Mouse (Mus musculus) lung, adult 2 months (tissue): ENCODE measurements around the gene Rpl24. TPM values are rescaled to one million over a fixed set of nuclear protein-coding genes. Genes with fewer than 3 reads are reported as not detected.

ENCODE experiments used
- DNase-seq: peaks from one replicate; pipeline ENCODE4 v3.0.0; 2022
- H3K4me1 ChIP-seq: fragments of 200-500 bp; 2 replicates; pipeline ENCODE4 v1.6.1; 2011; ENCODE audit warnings: low read length; ENCODE audit not compliant: control insufficient read depth, insufficient read depth
- H3K4me3 ChIP-seq: fragments of 200-500 bp; replicated peaks from 2 replicates; pipeline ENCODE3; 2011; ENCODE audit warnings: low read depth, mild to moderate bottlenecking, control low read depth, low read length; ENCODE audit errors: extremely low read depth
- CTCF ChIP-seq: fragments of 200-500 bp; IDR thresholded peaks from 2 replicates; pipeline ENCODE4 v1.5.1; 2011; ENCODE audit warnings: mild to moderate bottlenecking, low read length, control low read depth; ENCODE audit not compliant: insufficient read depth
- POLR2A ChIP-seq: fragments of 200-500 bp; IDR thresholded peaks from 2 replicates; pipeline ENCODE4 v1.6.1; 2011; ENCODE audit warnings: low read depth, mild to moderate bottlenecking, control low read depth, low read length, borderline replicate concordance; ENCODE audit errors: extremely low read depth
- WGBS: fragments of 180-500 bp; shearing (Covaris S2); methylation state at CpG from one replicate; pipeline ENCODE4 v1.1.7; 2018; 5-methylcytosine and 5-hydroxymethylcytosine counted together
- polyA plus RNA-seq: library from polyadenylated mRNA; depleted of rRNA; stranded (reverse); fragments of >200 nt; gene quantifications from 2 replicates; pipeline ENCODE4 v1.2.3, GENCODE M21; 2012

Gene Rpl24
- polyA plus RNA-seq, 1 experiment: 86.4 TPM

DNA sequence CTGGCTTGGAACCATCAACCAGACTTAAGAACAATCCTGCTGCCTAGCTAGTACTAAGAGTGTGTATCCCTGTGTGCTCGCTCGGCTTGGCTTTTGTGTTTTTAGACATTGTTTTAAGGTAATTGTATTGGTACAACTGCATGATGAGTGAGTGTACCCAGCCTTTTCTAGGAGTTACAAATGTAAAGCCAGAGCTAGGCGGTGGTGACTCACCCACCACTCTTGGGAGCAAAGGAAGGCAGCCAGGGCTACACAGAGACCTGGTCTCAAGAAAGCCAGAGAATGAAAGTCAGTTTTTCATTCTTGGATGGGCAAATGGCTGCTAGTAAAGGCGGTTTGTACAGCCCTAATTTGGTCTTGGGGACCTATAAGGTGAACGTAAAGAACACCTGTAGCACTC is 4.3 kb downstream of the Rpl24 start:
- H3K4me3 ChIP-seq: no peak overlapping the region
- WGBS: 90% methylated on average over 5 of the region's 5 CpGs
- DNase-seq: no peak
- TF ChIP-seq CTCF (no peak), POLR2A (no peak)
- peaks cover 6% of the 10 kb centered on the region for H3K4me1 ChIP-seq

DNA sequence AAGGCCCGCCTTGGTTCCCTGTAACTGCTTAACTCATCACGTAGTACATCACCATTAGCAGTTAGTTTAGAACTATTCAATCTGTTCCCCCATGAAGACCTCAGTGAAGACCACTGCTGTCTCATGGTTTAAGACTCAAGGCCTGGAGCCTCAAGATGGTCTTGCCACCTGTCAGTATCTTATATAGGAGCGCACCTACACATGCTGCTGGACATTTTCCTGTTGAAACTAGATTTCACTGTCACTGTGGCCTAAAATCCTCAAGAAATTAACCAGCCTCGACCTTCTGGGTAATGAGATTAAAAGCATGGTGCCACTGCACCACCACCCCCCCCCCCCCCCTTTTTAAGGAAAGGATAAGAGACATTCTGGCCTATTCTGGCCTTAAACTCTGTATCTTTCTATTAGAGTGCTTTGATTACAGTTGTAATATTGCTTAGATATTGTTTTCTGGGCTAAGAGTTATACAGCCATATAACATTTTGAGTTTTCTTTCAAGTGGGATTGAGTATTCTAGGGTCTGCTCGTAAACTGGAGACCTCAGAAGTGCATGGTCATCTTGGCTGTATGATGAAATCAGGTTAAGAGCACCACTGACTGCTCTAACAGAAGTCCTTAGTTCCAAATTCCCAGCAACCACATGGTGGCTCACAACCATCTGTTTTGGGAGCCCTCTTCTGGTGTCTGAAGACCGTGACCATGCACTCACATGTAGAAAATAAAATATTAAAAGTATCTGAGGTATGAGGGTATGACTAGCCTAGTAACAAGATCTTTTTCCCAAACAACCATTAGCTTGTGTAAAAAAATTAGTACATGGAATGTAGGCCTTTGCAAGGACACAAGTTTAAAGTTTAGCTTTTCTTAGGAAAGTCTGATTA is 5.9 kb downstream of the Rpl24 start:
- peaks cover 5% of the 10 kb centered on the region for H3K4me1 ChIP-seq
- H3K4me3 ChIP-seq: no peak overlapping the region
- DNase-seq: no peak
- TF ChIP-seq CTCF: no peak
- TF ChIP-seq POLR2A: no peak
- 77% methylated on average over 6 of the region's 6 CpGs for WGBS

DNA sequence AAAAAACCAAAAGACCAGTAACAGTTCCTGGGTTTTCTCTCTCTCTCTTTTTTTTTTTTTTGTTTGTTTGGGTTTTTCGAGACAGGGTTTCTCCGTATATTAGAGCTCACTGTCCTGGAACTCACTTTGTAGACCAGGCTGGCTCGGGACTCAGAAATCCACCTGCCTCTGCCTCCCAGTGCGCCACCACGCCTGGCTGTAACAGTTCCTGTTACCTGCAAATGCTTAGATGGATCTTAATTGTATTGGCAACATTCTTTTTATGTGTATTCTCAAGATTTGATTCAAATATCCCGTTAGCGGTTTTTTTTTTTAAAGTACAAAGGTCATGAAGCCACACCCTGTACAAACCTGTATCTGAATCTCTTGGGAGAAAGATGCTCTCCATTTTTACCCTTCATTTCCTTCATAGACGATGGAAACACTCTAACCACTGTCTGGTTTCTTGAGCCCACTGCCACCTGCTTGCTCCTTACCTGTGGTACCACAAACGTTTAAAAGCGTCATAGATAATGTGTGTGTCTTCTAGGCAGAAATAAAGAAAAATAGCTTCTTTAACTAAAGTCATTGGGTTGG is 6.6 kb downstream of the Rpl24 start:
- H3K4me3 ChIP-seq: no peak overlapping the region
- WGBS: 48% methylated on average over 10 of the region's 10 CpGs
- TF ChIP-seq CTCF (no peak), POLR2A (no peak)
- no peak for DNase-seq
- no peaks in the 10 kb centered on the region for H3K4me1 ChIP-seq

DNA sequence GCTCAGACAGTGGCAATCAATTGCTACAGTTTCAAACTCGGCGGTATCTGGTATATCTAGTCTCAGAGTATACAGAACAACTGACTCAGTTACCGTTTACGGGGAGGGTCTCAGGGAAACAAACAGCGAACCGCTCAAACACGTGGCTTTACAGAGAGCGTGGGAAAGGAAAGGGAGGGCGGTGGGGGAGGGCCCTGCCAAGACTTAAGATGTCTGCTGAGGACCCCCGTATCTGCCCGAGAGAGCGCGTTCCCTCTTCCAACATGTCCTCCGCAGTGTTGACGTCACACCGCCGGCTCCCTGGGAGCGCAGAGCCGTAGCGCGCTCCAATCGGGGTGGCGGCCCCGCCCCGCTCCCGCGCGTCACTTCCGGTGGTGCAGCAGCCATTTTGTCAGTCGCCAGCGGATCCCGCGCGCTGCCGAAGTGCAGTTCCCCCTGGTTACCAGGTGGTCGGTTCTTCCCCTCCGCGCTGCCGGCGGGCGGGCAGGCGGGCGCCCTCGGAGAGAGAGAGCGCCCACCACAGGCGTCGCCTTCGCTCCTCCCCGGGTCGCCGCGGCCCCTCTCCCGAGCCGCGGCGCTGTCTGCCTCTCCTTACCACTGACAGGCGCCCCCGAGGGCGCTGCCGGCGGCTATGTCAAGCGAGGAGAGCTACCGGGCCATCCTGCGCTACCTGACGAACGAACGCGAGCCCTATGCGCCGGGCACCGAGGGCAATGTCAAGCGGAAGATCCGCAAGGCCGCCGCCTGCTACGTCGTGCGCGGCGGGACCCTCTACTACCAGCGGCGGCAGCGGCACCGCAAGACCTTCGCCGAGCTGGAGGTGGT is 7.6 kb downstream of the Rpl24 start, which contains the start of gene Zbtb11:
Gene Zbtb11 (plus strand): TSS at position 453 of the 825 bp plus-strand sequence.
- Histone ChIP-seq H3K4me3 (peak within 1 kb of the TSS; percentile 90), H3K4me1 (no peaks in the 10 kb centered on the region)
- WGBS: under 1% methylated on average over 84 of the region's 86 CpGs
- peak; percentile 99 for DNase-seq
- TF ChIP-seq CTCF (no peak), POLR2A (peak; percentile 72; the same call in 1 of the 2 replicates)

DNA sequence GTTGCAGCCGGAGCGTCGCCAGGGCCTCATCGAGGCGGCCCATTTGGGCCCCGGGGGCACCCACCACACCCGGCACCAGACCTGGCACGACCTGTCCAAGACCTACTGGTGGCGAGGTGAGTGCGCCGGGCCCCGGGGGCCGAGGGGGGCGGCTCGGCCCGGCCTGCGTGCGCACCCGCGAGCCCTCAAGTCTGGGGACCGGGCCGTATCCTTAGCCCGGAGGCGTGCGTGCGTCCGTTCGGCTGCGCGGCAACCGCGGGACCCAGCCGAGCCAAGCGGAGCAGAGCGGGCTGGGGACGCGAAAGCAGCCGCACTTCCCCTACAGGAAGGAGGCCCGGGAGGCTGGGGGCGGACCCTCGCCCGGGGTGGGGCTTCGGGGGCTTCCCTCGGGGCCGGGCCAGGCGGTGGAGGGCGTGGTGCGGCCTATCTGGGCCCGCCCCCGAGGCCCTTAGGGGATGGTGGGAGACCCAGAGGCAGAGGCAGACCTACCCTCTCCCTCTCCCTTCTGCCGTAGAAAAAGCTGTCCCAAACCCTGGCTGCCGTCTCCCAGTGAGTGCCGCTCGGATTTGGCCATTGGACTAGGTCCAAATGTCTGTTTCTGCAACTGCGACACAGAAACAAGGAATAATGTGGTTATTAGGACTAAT is 8.3 kb downstream of the Rpl24 start:
- TF ChIP-seq POLR2A (peak; percentile 91; the same call in 1 of the 2 replicates), CTCF (no peak)
- DNase-seq: peak; percentile 89
- 1% methylated on average over 55 of the region's 55 CpGs for WGBS

DNA sequence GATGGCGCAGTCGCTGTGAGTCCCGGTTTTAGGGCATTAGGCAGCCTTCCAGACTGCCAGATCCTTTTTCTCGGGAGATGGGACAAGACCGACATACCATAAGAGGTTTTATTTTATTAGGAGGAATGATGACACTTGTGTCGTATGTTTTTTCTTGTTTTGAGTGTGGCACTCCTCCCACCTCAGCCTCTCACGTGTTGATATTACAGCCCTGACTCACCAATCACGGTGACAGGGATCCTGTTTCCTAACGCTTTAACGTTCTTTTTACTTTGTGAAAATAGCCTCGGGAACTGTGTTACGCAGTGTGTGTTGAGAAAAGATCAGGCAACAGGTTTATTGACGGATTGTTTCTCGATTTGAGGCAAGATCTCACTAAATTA is 8.8 kb downstream of the Rpl24 start:
- Histone ChIP-seq H3K4me3 (peak overlapping the region; percentile 90), H3K4me1 (no peaks in the 10 kb centered on the region)
- TF ChIP-seq CTCF: no peak
- TF ChIP-seq POLR2A: no peak
- WGBS: 2% methylated on average over 14 of the region's 14 CpGs
- no peak for DNase-seq

More for the DNA sequence above, 8.3 kb downstream of the Rpl24 start:
- H3K4me1 ChIP-seq: no peaks in the 10 kb centered on the region
- peak overlapping the region; percentile 90 for H3K4me3 ChIP-seq

DNA sequence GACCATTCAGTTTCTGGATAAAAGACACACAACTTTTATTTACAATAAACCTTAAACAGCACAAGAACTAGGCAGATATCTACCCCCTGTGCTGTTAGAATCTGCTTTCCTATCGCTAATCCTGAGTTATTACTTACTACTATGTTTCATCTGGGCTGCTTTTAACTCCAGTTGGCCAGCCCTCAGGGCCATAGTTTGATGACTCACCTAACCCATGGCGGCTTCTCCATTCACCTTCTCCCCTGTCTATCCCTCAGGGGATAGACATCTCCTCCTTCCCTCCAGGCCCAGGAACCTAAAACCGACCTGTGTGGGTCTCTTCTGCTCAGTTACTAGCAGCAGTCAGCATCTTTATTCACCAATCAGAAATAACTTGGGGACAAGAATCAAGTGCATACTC is 19.9 kb downstream of the Rpl24 start:
- WGBS: 95% methylated on average over 3 of the region's 3 CpGs
- Histone ChIP-seq H3K4me1 (no peaks in the 10 kb centered on the region), H3K4me3 (no peak overlapping the region)
- TF ChIP-seq POLR2A (no peak), CTCF (no peak)
- no peak for DNase-seq

DNA sequence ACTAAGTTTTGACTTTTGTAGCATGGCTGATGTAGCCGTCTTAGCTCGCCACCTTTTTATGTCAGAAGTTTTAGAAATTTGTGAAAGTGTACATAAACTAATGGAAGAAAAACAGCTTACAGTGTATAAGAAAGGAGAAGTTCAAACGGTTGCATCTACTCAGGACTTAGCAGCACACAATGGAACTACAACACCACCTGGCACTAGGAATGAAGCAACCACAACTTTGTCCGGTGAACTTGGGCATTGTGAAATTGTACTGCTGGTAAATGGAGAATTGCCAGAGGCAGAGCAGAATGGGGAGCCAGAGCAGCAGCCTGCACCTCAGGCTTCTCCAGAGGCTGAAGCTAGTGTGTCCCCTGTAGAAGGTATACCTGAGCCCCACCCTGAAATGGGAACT is 24.2 kb downstream of the Rpl24 start:
- WGBS: 80% methylated on average over 4 of the region's 4 CpGs
- H3K4me1 ChIP-seq: no peaks in the 10 kb centered on the region
- DNase-seq: no peak
- H3K4me3 ChIP-seq: no peak overlapping the region
- TF ChIP-seq POLR2A: no peak
- no peak for TF ChIP-seq CTCF

DNA sequence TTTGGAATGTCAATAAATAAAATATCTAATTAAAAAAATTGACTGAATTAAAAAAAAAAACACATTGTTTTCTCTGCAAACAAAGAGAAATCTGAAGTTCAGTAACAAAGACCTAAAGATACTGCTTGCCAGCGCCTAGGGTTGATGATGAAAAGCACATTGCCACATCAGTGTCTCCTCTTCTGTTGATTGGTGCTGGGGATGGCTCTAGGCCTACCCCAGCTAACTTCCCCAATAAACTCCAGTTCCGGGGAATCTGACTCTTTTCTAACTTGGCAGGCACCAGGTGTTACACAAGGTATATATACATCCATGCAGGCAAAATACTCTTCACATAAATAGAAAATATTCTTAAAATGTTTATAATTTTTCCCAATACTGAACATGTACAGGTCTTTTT is 28.2 kb downstream of the Rpl24 start:
- no peak for DNase-seq
- H3K4me1 ChIP-seq: no peaks in the 10 kb centered on the region
- no peak for TF ChIP-seq POLR2A
- TF ChIP-seq CTCF: no peak
- H3K4me3 ChIP-seq: no peak overlapping the region
- WGBS: 89% methylated on average over 2 of the region's 2 CpGs
